Mouse (Mus musculus): ENCODE data around the gene Msantd2. TPM values are rescaled to one million over a fixed set of nuclear protein-coding genes. Genes with fewer than 3 reads are reported as not detected.

The Msantd2 gene
- total RNA-seq, 1 experiment from 2014 or later: 28.5 TPM

GRCm38 (mm10) chr9:37537658-37538250 is 48.6 kb downstream of the Msantd2 start:
- no peak for ATAC-seq (replicated peaks; ENCODE audit: insufficient number of reproducible peaks, low FRiP score, low TSS enrichment, poor library complexity, severe bottlenecking)

GRCm38 (mm10) chr9:37539170-37540025 is 50.3 kb downstream of the Msantd2 start, which contains the start of gene Vsig2:
Vsig2 (plus strand) TSS chr9:37539255.
- no peak for ATAC-seq (replicated peaks; ENCODE audit: insufficient number of reproducible peaks, low FRiP score, low TSS enrichment, poor library complexity, severe bottlenecking)

GRCm38 (mm10) chr9:37540226-37540625 is 51.1 kb downstream of the Msantd2 start:
- no peak for ATAC-seq (replicated peaks; ENCODE audit: insufficient number of reproducible peaks, low FRiP score, low TSS enrichment, poor library complexity, severe bottlenecking)

- ATAC-seq (replicated peaks; ENCODE audit: insufficient number of reproducible peaks, low FRiP score, low TSS enrichment, poor library complexity, severe bottlenecking): no peak
Measured at GRCm38 (mm10) chr9:37540701-37541575, 51.8 kb downstream of the Msantd2 start.

- ATAC-seq (replicated peaks; ENCODE audit: insufficient number of reproducible peaks, low FRiP score, low TSS enrichment, poor library complexity, severe bottlenecking): no peak
Measured at GRCm38 (mm10) chr9:37541851-37542642, 52.9 kb downstream of the Msantd2 start.

- no peak for ATAC-seq (replicated peaks; ENCODE audit: insufficient number of reproducible peaks, low FRiP score, low TSS enrichment, poor library complexity, severe bottlenecking)
Measured at GRCm38 (mm10) chr9:37543869-37544440, 54.8 kb downstream of the Msantd2 start.

GRCm38 (mm10) chr9:37544447-37545165 is 55.5 kb downstream of the Msantd2 start:
- 0 out of 2 replicates have a peak, but pooled peaks have one; percentile 33 for ATAC-seq (replicated peaks; ENCODE audit: insufficient number of reproducible peaks, low FRiP score, low TSS enrichment, poor library complexity, severe bottlenecking)

GRCm38 (mm10) chr9:37545166-37545610 is 56.1 kb downstream of the Msantd2 start:
- no peak for ATAC-seq (replicated peaks; ENCODE audit: insufficient number of reproducible peaks, low FRiP score, low TSS enrichment, poor library complexity, severe bottlenecking)

GRCm38 (mm10) chr9:37545847-37546452 is 56.8 kb downstream of the Msantd2 start:
- no peak for ATAC-seq (replicated peaks; ENCODE audit: insufficient number of reproducible peaks, low FRiP score, low TSS enrichment, poor library complexity, severe bottlenecking)

GRCm38 (mm10) chr9:37546889-37547288 is 57.8 kb downstream of the Msantd2 start:
- no peak for ATAC-seq (replicated peaks; ENCODE audit: insufficient number of reproducible peaks, low FRiP score, low TSS enrichment, poor library complexity, severe bottlenecking)

- no peak for ATAC-seq (replicated peaks; ENCODE audit: insufficient number of reproducible peaks, low FRiP score, low TSS enrichment, poor library complexity, severe bottlenecking)
Measured at GRCm38 (mm10) chr9:37550435-37550834, 61.3 kb downstream of the Msantd2 start.

- no peak for ATAC-seq (replicated peaks; ENCODE audit: insufficient number of reproducible peaks, low FRiP score, low TSS enrichment, poor library complexity, severe bottlenecking)
Measured at GRCm38 (mm10) chr9:37551751-37552531, 62.8 kb downstream of the Msantd2 start.

GRCm38 (mm10) chr9:37552536-37553293 is 63.6 kb downstream of the Msantd2 start, which contains the start of gene Nrgn:
Nrgn (minus strand) TSS chr9:37552904.
- no peak for ATAC-seq (replicated peaks; ENCODE audit: insufficient number of reproducible peaks, low FRiP score, low TSS enrichment, poor library complexity, severe bottlenecking)

- peak; percentile 54; the same call in 1 of the 2 replicates for ATAC-seq (replicated peaks; ENCODE audit: insufficient number of reproducible peaks, low FRiP score, low TSS enrichment, poor library complexity, severe bottlenecking)
Measured at GRCm38 (mm10) chr9:37554279-37554678, 65.2 kb downstream of the Msantd2 start.

Data from monocyte, adult 5-6 weeks (primary cell).